Mouse (Mus musculus) hematopoietic stem cell, adult 5-6 weeks (primary cell): ENCODE measurements around the gene B4galnt3. TPM values are rescaled to one million over a fixed set of nuclear protein-coding genes. Genes with fewer than 3 reads are reported as not detected.

ENCODE experiments used
- ATAC-seq, 2 experiments: fragments of 125-278 bp in 1 of 2; replicated peaks in 1 of 2; 2 replicates each; pipeline ENCODE4 v1.8.0; 2016 to 2017; ENCODE audit warnings: inconsistent platforms in 2 of 2, mild to moderate bottlenecking in 2 of 2, moderate number of reproducible peaks in 2 of 2, low read depth in 1 of 2, moderate TSS enrichment in 1 of 2; ENCODE audit not compliant: low FRiP score in 2 of 2, poor library complexity in 2 of 2, severe bottlenecking in 2 of 2, insufficient read depth in 1 of 2, low TSS enrichment in 1 of 2
- total RNA-seq: library from RNA; stranded (forward); fragments of 172-1452, 232-1000 nt; gene quantifications from 2 replicates; pipeline ENCODE4 v1.2.3, GENCODE M21; 2017

The B4galnt3 gene
- total RNA-seq, 1 experiment from 2014 or later, result not detected

GRCm38 (mm10) chr6:120194963-120195362 lies 99.4 kb downstream of the B4galnt3 start:
- no peak for ATAC-seq

GRCm38 (mm10) chr6:120194305-120194704 lies 100.1 kb downstream of the B4galnt3 start:
- no peak for ATAC-seq

- no peak for ATAC-seq
Observed at GRCm38 (mm10) chr6:120193793-120194192, 100.6 kb downstream of the B4galnt3 start.

GRCm38 (mm10) chr6:120193174-120193573 lies 101.2 kb downstream of the B4galnt3 start:
- peak; percentile 68 to 83 for ATAC-seq

- ATAC-seq, result no peak
Observed at GRCm38 (mm10) chr6:120192211-120192870, 102.0 kb downstream of the B4galnt3 start.

- ATAC-seq, result no peak
Observed at GRCm38 (mm10) chr6:120191396-120192170, 102.8 kb downstream of the B4galnt3 start.

GRCm38 (mm10) chr6:120190912-120191311 lies 103.4 kb downstream of the B4galnt3 start:
- no peak for ATAC-seq

- no peak for ATAC-seq
Observed at GRCm38 (mm10) chr6:120190365-120190764, 104.0 kb downstream of the B4galnt3 start.

GRCm38 (mm10) chr6:120189287-120189686 lies 105.1 kb downstream of the B4galnt3 start:
- ATAC-seq, result no peak

GRCm38 (mm10) chr6:120188376-120189235 lies 105.8 kb downstream of the B4galnt3 start:
- peak; percentile 46 to 49; a peak in 3 of 4 replicates for ATAC-seq

GRCm38 (mm10) chr6:120187587-120188176 lies 106.7 kb downstream of the B4galnt3 start:
- ATAC-seq, result peak; percentile 88 to 92

GRCm38 (mm10) chr6:120186594-120186993 lies 107.8 kb downstream of the B4galnt3 start:
- no peak for ATAC-seq

- ATAC-seq, result no peak
Observed at GRCm38 (mm10) chr6:120185756-120186155, 108.6 kb downstream of the B4galnt3 start.

- no peak for ATAC-seq
Observed at GRCm38 (mm10) chr6:120185012-120185730, 109.2 kb downstream of the B4galnt3 start.

- no peak for ATAC-seq
Observed at GRCm38 (mm10) chr6:120183771-120184170, 110.6 kb downstream of the B4galnt3 start.

GRCm38 (mm10) chr6:120182160-120182559 lies 112.2 kb downstream of the B4galnt3 start:
- ATAC-seq, result no peak

GRCm38 (mm10) chr6:120180492-120180891 lies 113.9 kb downstream of the B4galnt3 start:
- ATAC-seq, result no peak
